Mouse (Mus musculus): ENCODE data around the gene Cse1l.

Cse1l gene

DNA sequence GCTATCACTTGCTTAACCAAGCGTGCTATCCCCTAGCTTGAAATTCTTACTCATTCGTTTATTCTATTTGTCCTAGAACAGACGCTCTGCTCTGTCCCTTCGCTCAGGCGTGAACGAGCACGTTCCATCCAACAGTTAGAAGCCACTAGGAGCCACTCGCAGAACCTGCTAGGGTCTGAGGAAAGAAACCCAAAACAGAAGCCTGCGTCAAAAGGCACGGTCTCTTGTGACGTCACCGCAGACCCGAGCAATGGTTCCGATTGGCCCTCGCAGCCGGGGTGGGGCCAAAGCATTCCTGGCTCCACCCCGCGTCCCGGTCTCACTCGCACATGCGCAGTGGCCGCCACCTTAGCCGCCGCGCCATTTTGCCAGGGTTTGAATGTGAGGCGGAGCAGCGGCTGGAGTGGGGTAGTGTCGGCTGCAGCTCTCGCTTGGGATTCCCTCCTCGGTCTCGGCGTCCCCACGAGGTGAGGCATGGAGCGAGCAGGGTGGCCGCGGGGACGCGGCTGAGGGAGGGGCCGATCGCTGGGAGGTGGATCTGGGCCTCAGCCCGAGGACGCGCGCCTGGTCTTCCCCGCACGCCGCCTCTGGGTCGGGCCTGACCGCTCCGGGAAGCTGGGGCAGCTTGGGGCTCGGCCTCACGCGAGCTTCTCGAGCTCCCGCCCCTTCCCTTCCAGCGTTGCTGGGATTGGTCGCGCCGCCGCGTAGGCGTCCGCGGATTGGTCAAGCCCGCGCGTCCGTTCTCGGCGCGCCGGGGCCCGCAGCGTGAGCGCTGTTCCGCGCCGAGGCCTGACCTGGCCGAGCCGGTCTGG lies at the start of gene Cse1l:
Gene Cse1l (plus strand): TSS at position 330 of the 812 bp plus-strand sequence.
- under 1% methylated on average over 80 of the region's 80 CpGs for WGBS

DNA sequence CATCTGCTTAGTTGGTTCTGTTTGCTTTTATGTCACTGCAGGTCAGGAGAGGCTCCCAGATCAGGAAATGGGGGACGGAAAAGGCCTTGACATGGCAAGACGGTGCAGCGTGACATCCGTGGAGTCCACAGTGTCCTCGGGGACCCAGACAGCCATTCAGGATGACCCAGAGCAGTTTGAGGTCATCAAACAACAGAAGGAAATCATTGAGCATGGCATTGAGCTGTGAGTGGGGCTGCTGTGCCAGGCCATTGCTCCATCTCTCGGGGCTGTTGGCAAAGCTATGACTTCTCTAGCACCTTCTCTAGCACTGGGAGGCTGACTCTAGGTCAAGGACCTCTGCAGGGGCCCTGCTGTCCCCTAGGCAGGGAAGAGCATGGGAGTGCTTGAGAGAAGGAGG lies 49.5 kb upstream of the Cse1l start:
- WGBS = 88% methylated on average over 6 of the region's 6 CpGs

DNA sequence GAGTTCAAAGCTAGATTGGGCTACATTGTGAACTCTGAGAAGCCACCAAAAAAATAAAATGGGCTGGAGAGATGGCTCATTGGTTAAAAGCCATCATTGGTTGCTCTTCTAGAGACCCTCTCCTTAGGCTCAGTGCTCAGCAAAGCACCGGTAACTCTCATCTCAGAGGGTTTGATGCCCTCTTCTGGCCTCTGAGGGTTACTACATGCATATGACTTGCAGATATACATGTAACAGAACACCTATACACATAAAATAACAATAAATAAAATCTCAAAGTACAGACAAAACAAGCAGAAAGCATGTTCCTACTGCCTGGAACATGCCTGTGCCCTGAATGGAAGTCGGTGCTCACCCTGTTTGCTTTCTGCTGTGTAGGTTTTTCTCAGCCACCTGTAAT lies 48.7 kb upstream of the Cse1l start:
- WGBS = 81% methylated on average over 2 of the region's 2 CpGs

GRCm38 (mm10) chr2:166859214-166859613 lies 46.6 kb upstream of the Cse1l start:
- 82% methylated on average over 7 of the region's 7 CpGs for WGBS

DNA sequence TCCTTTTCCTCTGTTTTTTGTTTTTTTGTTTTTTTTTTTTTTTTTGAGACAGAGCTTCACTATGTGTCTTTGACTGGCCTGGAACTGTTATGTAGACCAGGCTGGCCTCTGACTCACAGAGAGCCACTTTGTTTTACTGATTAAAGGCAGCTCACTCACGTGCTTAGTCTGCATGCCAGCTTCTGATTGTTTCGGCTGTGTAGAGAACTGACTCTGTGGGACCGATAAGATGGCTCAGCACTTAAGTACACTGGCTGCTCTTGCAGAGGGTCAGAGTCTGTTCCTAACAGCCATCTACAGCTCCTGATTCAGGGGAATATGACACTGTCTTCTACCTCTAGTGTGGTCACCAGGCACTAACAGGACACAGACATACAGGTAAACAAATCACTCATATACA lies 43.3 kb upstream of the Cse1l start:
- WGBS = 55% methylated on average over 3 of the region's 3 CpGs

- 69% methylated on average over 10 of the region's 10 CpGs for WGBS
Observed at GRCm38 (mm10) chr2:166865476-166865875, 40.4 kb upstream of the Cse1l start.

DNA sequence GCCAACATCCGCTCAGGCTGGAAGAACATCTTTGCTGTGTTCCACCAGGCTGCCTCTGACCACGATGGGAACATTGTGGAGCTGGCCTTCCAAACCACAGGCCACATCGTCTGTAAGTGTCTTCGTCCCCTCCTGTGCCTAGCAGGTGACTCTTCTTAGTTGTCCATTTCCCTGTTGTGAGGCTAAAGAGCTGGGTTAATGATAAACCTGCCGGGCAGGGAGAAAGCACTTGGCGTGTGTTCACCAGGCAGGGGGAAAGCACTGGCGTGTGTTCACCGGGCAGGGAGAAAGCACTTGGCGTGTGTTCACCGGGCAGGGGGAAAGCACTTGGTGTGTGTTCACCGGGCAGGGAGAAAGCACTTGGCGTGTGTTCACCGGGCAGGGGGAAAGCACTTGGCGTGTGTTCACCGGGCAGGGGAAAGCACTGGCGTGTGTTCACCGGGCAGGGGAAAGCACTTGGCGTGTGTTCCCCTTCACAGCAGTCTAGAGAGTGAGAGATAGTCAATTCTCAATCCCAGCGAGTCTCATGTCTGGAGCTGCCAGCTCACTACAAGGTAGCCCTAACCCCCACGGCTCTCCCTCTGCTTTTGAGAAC lies 35.5 kb upstream of the Cse1l start:
- 83% methylated on average over 20 of the region's 20 CpGs for WGBS

- 92% methylated on average over 10 of the region's 10 CpGs for WGBS
Observed at GRCm38 (mm10) chr2:166870899-166871298, 34.9 kb upstream of the Cse1l start.

DNA sequence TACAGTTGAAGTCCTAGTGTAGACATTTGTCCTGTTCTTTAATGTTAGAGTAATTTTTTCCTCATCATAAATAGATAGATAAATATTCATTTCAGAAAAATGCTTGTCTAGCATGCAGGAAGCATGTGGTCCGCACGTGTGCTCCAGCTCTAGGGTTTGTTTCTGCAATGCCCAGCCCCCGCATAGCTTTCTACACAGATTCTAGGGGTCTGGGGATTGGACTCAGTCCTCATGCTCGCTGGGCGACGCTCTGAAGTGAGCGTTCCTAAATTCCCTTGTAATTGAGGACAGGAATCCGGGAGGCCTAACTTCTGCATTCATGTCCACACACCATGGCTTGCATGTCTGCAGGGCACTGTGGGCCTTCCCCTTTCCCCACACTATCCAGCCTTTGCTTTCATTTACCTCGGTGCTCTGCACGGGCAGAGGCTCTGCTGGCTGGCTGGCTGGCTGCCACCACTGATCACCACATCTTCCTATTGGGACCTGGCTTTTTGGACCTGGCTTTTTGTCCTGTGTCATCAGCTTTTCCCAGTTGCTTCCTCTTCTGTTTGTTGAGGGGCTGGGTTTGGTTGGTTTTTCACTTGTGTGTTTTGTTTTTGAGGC lies 31.1 kb upstream of the Cse1l start:
- 72% methylated on average over 10 of the region's 10 CpGs for WGBS

DNA sequence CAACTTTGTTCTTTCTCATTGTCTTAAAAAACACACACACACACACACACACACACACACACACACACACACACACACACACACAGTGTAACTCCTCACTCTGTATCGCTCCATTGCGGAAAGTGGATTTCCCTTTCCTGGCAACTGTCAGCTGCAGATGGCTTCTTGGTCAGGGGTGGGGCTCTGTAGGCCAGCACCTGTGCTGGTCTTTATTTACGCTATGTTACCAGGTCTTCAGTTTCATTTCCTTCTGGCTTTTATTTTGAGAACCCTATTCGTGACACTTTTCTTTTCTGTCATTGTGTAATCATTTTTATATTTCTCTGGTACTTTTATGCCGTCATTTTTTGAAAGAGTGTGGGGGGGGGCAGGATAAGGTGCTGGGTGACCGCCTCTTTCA lies 30.3 kb upstream of the Cse1l start:
- 84% methylated on average over 6 of the region's 6 CpGs for WGBS

- WGBS = 84% methylated on average over 10 of the region's 10 CpGs
Observed at GRCm38 (mm10) chr2:166876331-166876730, 29.5 kb upstream of the Cse1l start.

DNA sequence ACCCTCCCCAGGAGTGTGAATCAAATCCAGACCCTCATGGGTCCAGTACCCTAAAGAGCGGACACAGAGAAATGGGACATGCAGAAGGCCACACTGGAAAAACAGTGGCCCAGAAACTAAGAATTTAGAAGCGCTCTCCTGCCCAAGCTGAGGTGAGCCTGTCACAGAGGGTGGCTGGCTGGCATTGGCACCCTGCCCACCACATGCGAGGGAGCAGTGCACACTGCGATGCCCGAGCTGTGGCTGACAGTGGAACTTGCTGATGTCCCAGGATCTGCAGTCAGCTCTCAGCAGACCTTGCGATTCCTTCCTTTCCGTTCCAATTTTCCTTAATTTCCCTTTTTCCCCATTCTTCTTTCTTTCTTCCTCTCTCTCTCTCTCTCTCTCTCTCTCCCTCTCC lies 20.8 kb upstream of the Cse1l start:
- 51% methylated on average over 7 of the region's 7 CpGs for WGBS

- 76% methylated on average over 10 of the region's 10 CpGs for WGBS
Observed at GRCm38 (mm10) chr2:166885619-166886018, 20.2 kb upstream of the Cse1l start.

GRCm38 (mm10) chr2:166886231-166886630 lies 19.6 kb upstream of the Cse1l start:
- 81% methylated on average over 3 of the region's 3 CpGs for WGBS

GRCm38 (mm10) chr2:166887816-166888215 lies 18.0 kb upstream of the Cse1l start:
- 43% methylated on average over 11 of the region's 11 CpGs for WGBS

- 81% methylated on average over 9 of the region's 9 CpGs for WGBS
Observed at GRCm38 (mm10) chr2:166891366-166891880, 14.4 kb upstream of the Cse1l start.

GRCm38 (mm10) chr2:166892158-166892680 lies 13.6 kb upstream of the Cse1l start:
- 92% methylated on average over 8 of the region's 8 CpGs for WGBS

- WGBS = 89% methylated on average over 5 of the region's 5 CpGs
Observed at GRCm38 (mm10) chr2:166893036-166893435, 12.8 kb upstream of the Cse1l start.

DNA sequence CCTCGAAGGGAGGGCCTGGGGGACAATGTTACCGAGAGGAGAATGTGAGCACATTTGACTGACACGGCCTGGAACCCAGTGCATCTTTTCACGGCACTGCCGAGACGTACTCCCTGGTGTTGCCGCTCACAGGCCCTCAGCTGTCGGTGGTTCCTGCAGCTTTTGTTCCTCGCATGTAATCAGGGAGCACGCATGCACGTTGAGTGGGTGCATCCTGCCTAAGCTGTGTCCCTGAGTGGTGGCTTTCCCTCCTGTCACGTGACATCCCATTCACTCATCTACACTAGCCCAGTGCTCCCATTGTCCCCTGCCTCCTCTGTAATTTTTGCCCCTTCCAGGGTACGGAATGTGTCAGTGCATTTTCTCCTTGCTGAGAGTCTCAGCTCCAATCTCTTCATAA lies 9.5 kb upstream of the Cse1l start:
- WGBS = 49% methylated on average over 13 of the region's 13 CpGs

- 56% methylated on average over 12 of the region's 12 CpGs for WGBS
Observed at GRCm38 (mm10) chr2:166896974-166897373, 8.9 kb upstream of the Cse1l start.

- 85% methylated on average over 2 of the region's 2 CpGs for WGBS
Observed at GRCm38 (mm10) chr2:166899161-166899560, 6.7 kb upstream of the Cse1l start.

GRCm38 (mm10) chr2:166899746-166900145 lies 6.1 kb upstream of the Cse1l start:
- 70% methylated on average over 3 of the region's 3 CpGs for WGBS
